Mouse (Mus musculus) cortical plate, adult 2 months (tissue): ENCODE measurements around the gene Cyp26b1.

Source experiments
- CTCF ChIP-seq: fragments of 200-500 bp; IDR thresholded peaks from 2 replicates; pipeline ENCODE4 v1.5.1; 2011; ENCODE audit warnings: mild to moderate bottlenecking, control low read depth, low read length; ENCODE audit not compliant: insufficient read depth; ENCODE audit errors: extremely low read depth
- POLR2A ChIP-seq: fragments of 200-500 bp; IDR thresholded peaks from 2 replicates; pipeline ENCODE4 v1.6.1; 2011; ENCODE audit warnings: mild to moderate bottlenecking, low read length, control low read depth; ENCODE audit not compliant: insufficient read depth; ENCODE audit errors: extremely low read depth

- TF ChIP-seq CTCF, result no peak
- TF ChIP-seq POLR2A, result no peak
Measured at GRCm38 (mm10) chr6:84587471-84588101, 6.1 kb downstream of the Cyp26b1 start.
